Mouse (Mus musculus): ENCODE results near the gene Noct.

The Noct gene

DNA sequence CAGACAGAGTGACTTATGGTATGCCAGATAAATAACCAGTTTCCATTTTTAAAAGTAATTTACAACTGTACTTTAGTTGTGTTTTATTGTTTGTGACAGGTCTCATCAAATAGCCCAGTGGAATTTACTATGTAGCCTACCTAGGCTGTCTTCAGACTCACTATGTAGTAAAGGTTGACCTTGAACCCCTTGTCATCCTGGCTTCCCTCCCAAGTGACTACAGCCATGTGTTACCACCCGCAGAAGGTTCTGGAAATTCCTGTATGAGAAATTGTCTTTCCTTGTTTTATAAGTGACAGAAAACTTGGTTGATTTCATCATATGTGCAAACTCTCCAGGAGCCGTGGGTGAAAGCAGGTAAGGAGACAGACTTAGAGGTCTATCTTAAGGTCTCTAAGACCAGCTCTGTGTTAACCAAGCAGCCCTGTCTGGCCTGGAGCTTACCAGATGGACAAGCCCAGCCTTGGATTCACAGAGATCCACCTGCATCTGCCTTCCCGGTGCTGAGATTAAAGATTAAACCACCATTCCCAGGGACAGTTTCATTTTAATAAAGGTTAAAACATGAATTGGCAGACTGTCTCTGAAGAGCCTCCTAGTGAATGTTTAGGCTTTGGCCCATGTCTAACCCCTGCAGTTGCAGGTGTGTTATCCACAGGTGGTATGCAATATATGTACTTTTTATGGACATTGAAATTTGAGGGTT lies 8.1 kb downstream of the Noct start:
- DNase-seq = no peak

DNA sequence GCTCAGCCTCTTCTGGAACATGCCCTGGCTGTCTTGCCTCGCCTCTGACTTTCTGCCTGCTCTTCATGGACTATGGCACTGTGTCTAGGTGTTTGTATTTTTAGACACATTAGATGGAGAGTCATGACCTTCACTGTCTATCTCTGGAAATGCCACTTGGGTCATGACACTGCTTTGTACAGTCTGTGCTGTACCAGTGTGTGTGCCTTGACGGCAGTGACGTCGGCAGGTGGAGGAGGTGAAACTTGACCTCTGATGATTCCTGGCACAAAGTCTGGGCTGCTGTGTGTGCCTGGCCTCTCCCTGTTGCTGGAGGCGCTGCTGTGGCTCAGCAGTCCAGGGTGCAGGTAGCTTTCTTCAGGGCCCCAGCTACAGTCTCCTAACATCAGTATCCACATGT lies 9.2 kb downstream of the Noct start:
- no peak for DNase-seq

DNA sequence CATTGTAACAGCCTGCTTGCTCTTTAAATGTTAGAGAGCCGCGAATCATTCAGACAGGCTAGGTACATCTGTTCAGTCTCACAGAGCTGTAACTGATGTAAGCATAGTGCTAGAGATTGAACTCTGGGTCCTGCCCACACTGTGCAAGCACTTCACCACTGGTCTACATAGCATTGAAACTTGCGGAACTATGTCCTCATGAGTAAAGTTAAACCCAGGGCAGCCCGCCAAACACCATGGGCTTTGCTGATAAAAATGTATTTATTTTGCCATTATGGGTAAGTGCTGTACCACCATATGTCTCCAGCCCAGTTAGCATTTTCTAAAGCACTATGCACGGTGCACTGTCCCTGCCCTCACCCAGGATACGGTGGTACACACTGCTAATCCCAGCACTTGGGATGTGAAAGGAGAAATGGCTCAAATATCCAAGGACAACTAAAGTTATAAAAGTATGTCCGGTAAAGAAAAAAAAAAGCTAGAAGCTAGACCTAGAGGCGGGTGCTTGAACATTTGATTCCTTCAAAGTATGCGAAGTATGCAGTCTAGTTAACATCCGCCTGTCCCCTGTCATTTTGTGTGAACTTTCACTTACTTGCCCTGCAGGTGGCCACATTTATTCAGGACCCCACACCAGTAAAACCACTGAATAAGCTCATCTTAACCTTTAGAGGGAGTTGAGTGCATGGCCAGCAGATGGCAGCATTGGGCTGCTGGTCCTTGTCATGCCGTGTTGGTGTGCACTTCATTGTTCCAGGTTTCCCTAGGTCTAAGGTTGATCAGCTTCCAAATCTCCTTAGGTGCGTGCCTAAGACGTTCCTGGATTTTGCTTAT lies 9.9 kb downstream of the Noct start:
- peak; percentile 85 for DNase-seq

DNA sequence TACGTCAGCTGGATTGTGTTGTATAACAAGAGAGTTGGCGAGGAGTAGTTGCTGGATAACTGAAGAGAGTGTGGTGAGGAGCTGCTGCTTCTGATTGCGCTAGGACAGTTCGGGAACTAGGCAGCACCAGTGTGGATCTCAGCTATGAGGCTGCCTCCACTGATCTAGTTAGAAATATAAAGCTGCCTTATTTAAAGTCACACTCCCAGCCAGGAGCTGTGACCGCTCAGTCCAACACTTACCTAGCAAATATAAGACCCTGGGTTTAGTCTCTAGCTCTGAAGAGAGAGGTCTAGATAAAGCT lies 10.5 kb downstream of the Noct start:
- DNase-seq = no peak

DNA sequence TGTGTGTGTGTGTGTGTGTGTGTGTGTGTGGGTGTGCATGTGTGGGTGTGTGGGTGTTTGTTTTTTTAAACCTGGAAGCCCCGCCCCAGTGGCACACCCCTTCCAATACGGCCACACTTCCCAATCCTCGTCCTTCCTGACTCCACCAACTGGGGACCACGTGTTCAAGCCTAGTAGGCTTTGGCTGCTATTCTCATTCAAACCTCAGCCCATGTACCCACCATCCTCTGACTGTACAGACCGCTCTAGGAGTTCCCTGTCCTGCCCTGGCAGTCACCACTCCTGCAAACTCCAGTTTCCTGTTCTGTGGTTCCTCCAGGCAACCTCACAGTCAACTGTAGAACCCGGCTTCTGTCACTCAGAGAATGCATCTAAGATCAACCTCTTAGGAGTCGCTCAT lies 14.3 kb downstream of the Noct start:
- DNase-seq = no peak

DNA sequence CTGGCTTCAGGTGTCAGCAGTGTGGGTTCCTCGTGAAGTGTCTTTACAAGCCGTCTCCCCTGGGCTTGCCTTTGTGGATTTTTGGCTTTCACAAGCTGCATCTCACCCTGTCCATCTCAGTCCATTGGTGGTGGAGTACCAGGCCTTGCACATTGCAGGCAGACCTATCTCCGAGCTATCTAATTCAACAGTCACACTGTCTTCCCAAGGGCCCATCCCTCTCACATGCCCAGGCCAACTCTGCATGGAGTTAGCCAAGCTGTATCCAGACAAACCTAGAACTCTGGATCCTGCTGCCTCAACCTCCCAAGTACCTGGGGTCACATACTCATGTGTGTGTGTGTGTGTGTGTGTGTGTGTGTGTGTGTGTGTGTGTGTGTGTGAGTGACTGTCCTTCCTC lies 15.3 kb downstream of the Noct start:
- no peak for DNase-seq

DNA sequence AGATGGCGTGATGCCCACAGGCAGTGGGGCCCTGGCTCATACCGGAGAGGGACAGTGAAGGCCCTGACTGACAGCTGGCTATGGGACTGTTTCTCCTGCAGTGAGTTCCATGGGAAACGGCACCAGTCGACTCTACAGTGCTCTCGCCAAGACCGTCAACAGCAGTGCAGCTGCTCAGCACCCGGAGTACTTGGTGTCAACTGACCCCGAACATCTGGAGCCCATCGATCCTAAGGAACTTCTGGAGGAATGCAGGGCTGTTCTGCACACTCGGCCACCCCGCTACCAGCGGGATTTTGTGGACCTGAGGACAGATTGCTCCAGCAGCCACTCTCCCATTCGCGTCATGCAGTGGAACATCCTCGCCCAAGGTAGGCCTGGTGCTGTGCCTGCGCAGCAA lies 23.5 kb downstream of the Noct start:
- no peak for DNase-seq

DNA sequence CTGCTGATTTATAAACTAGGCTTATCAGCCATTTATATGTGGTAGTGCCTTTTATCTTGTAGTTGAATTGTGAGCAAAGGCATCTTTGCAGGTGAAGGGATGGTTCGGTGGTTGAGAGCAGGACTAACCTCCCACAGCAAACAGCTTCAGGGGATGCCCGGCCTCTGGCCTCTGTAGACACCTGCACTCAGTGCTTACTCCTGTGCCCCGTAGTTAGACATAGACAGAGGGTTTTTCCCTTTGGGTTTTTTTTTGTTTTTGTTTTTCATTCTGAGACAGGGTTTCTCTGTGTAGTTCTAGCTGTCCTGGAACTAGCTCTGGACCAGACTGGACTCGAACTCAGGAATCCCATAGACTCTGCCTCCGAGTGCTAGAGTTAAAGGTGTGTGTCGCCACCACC lies 24.4 kb downstream of the Noct start:
- DNase-seq = no peak

DNA sequence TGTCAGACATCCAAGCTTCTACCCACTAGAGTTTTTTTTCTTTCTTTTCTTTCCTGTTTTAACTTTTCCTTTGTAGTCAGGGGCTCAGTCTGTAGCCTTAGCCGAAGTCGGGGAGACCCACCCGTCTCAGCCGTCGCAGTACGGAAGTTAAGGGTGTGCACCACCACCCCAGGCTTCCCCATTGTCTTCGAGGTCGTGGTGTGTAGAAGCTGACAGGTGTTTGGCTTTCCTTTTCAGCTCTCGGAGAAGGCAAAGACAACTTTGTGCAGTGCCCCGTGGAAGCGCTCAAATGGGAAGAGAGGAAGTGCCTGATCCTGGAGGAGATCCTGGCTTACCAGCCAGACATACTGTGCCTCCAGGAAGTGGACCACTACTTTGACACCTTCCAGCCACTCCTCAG lies 25.2 kb downstream of the Noct start:
- no peak for DNase-seq

DNA sequence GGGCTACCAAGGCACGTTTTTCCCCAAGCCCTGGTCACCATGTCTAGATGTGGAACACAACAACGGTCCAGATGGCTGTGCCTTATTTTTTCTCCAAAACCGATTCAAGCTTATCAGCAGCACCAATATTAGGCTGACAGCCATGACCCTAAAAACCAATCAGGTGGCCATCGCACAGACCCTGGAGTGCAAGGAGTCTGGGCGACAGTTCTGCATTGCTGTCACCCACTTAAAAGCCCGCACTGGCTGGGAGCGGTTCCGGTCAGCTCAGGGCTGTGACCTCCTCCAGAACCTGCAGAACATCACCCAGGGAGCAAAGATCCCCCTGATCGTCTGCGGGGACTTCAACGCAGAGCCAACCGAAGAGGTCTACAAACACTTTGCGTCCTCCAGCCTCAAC lies 25.6 kb downstream of the Noct start:
- DNase-seq = no peak

DNA sequence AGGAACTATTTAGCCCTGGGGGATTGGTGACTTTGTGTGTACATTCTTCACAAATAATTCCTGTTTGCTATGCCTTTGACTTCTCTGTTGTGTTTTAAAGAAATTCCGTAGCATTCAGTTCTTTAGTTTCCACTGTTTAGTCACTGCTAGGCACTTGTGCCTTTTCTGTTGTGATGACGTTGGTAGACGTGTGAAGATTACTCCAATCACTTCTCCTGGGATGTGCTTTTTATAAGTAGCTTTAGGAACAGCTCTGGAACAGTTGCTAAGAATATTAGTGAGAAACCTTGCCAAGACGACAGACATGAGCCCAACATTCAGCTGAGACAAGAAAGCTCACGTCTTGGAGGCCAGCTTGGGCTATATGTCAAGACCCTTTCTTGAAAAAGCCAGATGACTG lies 26.8 kb downstream of the Noct start:
- no peak for DNase-seq

DNA sequence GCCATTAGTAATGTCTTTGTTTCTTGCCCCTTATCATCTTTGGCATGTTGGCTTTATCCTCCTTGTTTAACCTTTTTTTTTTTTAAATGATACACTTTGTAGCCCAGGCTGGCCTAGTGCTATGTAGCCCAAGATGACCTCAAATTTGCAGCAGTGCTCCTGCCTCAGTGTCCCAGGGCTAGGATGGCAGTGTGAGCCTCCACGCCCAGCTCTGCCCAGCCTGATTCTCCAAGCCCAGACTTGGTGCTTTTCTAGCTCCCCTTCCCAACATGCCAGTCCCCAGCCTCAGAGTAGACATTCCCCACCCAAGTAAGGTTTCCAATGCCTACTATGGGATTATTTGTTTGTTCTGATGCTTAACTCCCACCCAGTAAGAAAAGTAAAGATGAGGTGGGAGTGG lies 28.0 kb downstream of the Noct start:
- DNase-seq = no peak

DNA sequence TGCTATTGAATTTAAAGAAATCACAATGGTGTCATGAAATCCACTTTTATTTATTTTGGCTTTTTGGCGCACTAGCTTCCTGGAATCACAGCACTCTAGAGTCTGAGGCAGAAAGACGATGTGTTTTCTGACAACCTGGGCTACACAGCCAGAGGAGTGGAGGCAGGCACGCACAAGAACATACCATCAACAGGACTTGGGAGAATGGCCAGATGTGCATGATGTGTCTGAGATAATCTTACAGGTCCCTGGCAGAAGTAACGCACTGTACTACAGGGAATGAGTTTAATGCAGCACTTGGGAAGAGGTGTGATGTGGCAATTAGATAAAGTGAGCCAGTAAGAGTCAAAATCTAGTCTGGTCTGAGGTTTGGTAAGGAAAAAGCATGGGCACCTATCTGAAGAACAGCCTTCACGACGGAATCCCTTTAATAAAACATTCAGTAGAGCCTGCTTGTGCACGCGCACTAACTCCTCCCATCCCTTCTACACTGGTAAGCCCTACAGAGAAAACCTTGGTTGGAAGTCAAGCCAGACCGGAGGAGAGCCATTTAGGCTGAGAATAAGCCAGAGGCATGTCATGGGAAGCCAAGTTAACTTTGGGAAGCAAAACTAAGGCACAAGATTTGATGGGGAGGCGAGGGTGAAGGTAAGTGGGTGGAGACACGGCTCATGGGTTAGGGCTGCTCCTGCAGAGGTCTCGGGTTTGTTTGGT lies 28.6 kb downstream of the Noct start:
- DNase-seq = no peak

DNA sequence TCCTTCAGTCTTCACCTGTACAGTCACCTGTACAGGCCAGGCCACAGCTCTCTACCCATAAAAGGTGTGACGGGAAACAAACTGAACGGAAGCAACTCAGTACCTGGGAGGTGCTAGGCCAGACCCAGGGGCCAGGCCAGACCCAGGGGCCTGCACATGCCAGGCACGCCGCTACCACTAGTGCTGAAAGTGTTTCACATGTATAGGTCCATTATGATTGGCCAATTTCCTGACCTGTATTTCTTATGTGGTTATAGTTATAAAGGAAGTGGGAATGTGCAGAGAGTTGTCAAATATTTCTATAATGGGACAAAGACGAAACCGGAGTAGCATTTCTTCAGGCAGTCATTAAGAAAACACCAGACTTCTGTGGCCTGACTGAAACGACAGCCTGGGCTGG lies 30.5 kb downstream of the Noct start:
- DNase-seq = no peak

DNA sequence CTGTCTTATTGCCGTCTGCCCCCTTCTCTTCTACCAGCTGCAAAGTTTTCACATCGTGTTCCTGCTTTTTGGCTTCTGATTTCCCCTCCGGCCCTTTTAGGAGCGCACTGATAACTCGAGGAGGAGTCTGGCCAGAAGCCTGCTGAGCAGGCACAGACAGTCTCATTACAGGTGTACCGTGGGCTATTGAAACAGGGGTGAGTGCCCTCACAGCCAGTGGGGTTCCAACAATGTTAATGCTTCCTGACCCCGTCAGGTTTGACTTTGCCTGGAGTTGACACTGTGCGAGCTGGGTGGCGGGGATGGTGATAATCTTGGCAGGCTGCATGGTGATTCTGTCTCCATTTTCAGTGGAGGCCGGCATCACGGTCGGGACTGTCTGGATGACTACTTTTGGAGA lies 32.2 kb downstream of the Noct start:
- no peak for DNase-seq

DNA sequence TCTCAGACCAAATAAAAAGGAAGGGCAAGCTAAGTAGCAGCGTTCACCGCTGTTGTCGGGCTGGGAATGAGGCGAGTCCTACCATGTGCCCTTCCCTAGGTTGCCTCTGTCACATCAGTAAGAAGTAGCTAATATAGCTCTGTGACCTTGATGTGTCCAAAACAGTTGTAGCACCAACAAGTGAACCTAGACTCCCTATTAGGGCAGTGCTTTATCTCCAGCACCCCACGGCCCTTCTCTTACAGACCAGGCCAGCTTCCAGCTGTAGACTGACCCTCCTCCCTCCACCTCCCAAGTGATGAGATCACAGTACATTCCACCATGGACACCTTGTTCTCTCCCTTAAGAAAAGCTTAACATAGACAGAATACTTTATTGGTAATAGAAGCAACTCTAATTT lies 33.8 kb downstream of the Noct start:
- no peak for DNase-seq

DNA sequence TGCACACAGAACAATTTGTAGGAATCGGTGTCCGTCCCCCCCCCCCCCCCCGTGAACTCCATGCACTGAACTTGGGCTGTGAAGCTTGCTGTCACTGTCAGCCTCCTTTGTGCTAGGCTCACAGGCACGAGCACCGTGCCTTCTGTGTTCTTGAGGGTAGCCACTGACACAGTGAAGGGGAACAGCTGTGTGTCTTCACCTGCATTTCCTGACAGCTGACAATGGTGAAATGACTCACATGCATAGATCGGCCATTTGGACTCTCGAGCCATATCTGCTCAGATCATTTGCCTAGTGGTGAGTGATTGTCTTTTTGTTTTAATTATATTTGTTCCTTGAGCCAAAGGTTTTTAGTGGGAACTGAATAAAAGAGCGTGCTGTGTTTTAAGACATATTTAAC lies 38.7 kb downstream of the Noct start:
- no peak for DNase-seq

DNA sequence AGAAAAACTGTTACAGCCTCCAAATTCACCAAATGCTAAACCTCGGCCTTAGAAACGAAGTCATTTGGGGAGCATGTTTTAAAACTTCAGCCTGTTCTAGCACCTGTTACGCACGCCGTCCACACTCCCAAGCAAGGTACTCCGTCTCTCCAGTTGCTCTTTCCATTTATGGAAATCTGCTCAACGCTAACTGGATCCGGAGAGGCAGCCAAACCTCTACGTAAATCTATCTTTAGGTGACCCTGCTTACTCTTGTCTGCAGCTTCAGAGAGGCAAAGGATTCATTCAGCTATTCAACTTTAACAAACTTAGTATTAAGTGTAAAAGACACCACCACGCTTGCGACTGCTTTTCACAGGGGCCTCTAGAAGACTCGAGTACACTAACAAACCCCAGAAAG lies 44.2 kb downstream of the Noct start:
- no peak for DNase-seq

DNA sequence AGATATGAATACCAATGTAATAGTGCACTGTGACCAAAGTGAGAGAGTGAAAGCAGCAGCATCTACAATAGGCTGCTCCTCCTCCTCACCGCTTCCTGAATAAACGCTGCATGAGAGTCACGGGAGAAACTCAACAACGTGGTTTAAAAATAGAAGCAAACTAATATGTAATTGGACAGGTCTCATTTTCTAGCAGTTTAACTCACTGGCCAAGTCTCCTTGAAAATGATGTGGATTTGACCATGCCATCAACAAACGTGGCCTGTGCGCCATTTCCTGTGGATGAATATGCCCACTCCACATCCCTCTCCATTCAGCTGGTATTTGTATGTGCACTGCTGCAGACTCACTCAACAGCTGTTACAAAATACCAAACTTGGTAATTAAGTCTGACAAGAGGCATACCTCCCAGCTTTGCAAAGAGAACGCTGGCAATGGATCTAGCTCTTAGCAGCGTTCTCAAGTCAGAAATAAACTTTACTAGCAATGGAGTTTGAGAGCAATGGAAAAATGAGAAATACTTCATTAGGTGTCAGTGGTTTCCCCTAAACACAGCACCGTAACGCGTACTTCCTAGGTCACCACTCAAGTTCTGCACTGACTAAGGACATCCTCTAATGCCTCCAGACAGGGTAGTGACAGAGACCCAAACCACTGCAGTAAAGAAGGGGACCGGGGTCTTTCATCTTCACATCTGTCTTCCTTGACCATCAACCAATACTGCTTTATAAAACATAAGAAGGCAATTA lies 46.0 kb downstream of the Noct start:
- DNase-seq = no peak

DNA sequence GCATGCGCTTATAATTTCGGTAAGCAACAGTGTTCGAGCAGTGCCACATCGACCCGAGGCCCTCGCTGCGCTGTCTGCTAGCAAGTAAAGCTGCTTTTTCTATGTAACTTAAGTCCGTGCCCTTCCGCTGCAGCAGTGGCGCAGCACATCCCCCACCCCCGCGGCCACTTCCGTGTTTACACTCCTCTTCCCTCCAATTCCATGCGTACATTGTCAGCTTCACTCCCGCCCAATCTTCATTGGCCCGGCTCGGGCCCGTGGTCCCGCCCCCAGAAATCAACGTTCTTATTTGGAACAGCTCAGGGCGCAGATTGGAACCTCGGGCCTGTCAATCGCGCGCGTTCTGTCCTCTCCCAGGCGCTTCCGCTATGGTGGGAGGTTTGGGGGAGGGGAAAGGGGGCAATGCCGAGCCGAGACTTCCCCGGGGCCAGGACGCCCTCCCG lies 51.7 kb downstream of the Noct start:
- peak; percentile 98 for DNase-seq

DNA sequence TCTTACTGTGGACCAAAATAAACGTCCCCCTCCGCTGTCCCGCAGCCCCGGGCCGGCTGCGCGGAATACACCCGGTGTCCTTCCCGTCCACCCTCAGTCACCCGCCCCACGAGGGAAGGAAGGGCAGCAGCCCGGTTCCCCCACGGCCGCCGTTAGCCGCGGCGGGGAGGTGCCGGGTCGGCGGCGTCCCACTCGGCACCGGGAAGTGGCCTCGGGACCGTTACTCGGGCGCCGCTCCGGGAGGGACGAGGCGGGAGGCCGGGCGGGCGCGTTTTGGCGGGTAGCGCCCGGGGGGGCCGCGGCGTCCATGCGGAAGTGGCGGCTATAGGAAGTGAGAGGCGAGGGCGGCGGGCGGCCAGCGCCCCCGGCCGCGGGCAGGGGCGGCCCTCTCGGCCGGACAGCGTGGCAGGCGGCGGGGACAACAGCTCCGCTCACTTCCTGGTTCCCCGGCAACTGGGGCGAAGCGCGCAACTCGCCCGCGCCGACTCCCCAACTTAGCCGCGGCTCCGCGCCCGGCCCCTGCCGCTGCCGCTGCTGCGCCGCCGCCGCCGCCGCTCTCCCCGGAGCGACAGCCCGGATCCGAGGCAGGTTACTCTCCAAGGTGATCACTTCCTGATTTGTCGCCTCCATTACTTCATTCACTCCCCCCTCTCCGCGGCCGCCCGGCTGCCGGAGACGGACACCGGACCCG lies 52.3 kb downstream of the Noct start:
- DNase-seq = no peak

DNA sequence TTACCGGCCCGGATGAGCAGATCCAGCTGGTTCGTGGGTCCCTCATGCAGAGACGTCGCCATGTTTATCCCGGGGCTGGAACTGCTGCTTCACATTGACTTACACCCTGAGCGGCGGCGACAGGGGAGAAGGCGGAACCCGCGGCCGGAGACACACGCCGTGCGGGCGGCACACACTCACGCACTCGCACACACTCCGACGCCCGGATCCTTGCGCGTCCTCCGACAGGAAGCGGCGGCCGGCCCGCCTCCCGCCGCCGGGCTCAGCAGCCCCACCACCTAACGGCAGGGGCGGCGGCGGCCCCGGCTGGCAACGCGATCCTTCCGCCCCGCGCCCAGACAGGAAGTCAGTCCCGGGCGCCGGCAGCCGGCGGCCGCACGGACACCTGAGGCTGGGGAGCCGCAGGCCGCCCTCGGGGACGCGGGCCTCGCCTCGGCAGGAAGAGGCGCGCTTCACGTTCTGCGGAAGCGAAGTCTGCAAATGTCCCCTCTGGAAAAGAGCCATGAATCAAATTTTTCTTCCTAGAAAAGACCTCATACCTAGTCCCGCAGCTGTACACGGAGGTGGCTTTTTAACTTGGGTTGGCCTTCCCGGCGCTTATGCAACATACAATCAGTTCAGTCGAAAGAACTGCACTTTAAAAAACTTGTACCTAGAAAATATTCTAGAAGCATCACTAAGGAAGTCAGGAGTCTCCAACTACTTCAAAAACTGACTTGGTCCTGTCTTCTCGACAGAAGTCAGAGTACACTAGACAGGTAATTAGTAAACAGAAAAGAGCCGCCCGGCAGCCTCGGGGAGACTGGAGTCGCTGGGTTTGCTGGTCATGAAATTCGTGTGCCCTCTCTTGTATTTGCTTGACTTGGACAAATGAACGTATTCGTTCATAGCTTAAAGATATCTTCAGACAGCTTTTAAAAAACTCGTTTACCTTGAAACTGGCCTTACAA lies 53.2 kb downstream of the Noct start:
- peak; percentile 89 for DNase-seq
